Mouse (Mus musculus): ENCODE measurements at regions not wholly inside any gene's neighbourhood (a gene's known extent, or its start where the extent isn't known, plus 50 kb on each side); places are given as distances from the start of the nearest gene placed in this dataset.

GRCm38 (mm10) chr6:51263595-51263994, 168.9 kb upstream of the Nfe2l3 start:
- DNase-seq (ENCODE audit: extremely low read depth, insufficient read length, low spot score): no peak

DNA sequence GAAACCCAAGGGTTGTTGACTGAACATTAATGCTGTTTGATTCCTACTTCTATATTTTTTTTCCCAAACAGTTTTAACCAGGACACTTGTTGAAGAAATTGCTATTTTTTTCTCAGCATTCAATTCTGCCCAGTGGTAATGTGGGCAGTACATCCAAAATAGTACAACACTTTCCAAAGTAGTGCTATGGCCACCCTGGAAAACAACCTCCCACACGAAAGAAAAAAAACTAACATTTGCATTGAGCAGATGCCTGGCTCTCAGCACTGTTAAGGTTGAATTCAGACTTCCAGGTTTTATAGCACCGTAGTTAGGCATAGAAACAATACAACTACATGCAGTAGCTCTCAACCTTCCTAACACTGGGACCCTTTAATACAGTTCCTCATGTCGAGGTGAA, 167.1 kb upstream of the Nfe2l3 start:
- no peak for DNase-seq (ENCODE audit: extremely low read depth, insufficient read length, low spot score)

- no peak for DNase-seq (ENCODE audit: extremely low read depth, insufficient read length, low spot score)
Measured at GRCm38 (mm10) chr6:51266721-51267120, 165.7 kb upstream of the Nfe2l3 start.

- DNase-seq (ENCODE audit: extremely low read depth, insufficient read length, low spot score): no peak
Measured at GRCm38 (mm10) chr6:51267888-51268287, 164.6 kb upstream of the Nfe2l3 start.

DNA sequence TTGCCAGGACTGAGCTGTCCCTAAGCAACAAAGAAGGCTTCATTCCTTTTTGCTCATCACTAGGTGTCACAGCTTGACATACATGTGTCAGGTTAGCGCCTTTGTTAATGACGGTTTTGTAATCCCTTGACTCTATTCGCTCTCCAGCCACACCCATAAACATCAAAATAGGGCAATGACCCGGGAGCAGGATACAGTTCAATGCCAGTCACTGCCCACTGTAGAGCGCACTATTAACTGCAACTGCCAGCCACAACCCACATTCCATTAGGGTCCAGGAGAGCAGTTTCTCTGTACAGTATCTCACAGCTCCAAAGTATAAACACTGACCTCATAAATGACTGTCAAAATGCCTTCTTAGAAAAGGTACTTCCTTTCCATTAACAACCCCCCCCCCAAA, 163.5 kb upstream of the Nfe2l3 start:
- no peak for DNase-seq (ENCODE audit: extremely low read depth, insufficient read length, low spot score)

DNA sequence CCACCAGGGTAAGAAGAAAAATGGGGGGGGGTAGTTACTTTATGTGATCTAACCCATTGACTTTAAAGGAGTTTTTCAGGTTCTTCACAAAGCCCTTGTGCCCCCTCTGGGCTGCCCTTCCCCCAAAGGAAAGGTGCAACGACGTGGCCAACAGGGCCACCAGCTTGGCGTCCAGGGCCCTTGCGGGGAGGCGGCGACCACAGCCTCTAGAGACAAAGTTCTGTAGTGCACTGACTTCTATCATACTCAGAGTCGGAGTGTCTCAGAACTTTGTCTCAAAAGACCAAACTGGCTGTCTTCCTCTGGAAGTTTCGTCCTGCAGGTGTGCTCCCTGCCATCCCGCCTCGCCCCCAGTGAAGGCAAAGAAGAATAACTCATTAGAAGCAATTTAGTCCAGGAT, 162.9 kb upstream of the Nfe2l3 start:
- peak; percentile 12 for DNase-seq (ENCODE audit: extremely low read depth, insufficient read length, low spot score)

DNA sequence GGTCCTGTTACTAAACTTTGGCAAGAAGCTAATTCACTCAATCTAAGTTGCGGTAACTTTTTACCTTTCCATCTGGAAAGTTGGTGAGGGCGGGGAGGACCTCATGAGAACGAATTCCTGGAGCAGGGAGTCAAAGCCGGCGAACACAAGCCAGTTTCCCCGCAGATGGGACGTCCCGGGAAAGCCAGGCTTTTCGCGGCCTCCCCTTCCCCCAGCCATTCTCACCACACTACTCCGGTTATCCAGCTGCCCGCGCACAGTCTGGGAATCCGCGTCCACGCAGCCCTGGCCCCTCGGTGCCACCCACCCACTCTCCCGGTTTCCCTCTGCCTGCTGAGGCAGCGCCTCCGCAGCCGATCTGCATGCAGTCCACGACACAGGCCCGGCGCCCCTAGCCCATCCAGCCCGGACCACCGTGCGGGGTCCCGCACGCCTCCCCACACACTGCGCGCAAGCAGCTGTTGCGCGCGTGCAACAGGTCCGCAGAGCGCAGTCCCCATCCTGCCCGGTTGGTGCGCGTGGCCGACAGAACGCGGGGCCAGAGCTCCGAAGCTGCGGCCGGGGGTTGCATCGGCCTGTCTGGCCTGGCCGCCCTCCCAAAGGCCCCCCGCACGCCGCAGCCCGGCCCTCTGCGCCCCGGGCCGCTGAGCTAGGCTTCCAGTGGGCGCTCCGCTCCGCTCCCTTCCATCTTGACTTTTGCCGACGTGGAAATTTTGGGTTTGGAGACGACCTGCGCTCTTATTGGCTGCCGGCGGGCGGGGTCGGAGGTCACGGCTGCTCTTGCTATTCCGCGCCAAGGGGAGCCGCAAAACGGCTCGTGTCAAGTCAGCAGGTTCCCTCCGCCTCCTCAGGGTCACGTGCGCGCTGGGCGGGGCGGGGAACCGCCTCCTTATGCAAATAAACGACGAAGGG, 162.0 kb upstream of the Nfe2l3 start:
- peak; percentile 81 for DNase-seq (ENCODE audit: extremely low read depth, insufficient read length, low spot score)

DNA sequence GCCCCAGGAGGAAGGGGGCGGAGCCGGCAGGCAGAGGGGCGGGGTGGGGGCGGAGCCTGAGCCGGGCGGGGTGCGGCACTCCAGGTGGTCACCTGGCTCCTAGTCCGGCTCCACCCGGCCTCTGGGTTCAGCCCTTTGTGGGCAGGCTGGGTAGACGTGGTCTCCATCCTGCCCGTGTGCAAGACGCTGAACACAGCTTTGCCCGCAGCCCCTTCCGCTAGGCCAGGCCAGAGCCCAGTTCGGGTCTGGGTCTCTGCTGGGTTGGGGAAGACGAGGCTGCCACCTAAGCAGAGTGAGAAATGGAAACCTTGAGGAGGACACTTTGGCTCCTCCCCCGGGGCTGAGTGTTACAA, 161.4 kb upstream of the Nfe2l3 start:
- no peak for DNase-seq (ENCODE audit: extremely low read depth, insufficient read length, low spot score)

DNA sequence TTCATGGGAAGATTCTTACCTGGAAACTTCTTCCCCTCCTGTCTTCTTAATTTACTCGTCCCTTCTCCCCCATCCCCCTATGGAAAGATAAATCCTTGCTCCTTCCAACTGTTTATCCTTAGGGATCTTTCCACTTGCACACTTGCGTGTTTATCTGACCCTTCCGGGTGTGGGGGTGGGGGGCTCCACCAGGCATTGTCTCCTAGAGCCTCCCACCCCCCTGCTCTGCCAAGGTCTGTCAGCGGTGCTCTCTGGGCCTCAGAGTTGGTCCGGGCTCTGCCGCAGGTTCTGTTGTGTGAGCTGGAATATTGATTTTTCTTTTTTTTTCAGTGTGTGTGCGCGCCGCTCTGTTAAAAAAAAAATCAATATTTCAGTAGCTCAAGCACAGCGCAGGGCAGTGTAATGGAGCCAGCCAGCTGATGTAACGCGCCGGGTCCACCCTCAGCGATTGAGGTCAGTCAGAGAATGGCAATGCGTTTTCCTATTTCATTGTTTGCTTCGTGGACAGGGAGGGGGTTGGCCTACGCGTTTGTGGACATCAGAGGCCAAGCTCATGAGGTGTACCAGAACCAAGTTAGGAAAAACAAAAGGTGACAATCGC, 160.2 kb upstream of the Nfe2l3 start:
- DNase-seq (ENCODE audit: extremely low read depth, insufficient read length, low spot score): no peak

DNA sequence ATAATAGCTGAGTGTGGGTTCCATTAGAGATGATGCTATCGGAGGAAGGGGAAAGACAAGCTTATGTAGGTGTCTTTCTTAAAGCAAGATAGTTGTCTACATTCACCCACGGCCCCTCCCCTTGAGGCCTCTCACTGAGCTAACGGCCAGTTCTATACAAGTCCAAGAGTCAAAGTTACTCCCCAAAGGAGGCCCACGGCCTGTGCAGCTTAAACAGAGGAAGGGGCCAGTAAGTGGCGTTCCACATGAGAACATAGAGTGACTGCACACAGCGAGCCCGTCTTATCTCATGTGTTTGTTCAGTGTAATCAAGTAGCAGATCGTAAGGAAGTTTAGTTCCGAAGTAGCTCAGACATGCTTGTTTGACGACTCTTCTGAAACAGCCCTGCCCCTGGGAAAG, 153.0 kb upstream of the Nfe2l3 start:
- no peak for DNase-seq (ENCODE audit: extremely low read depth, insufficient read length, low spot score)

GRCm38 (mm10) chr6:51280231-51280630, 152.2 kb upstream of the Nfe2l3 start:
- DNase-seq (ENCODE audit: extremely low read depth, insufficient read length, low spot score): no peak

DNA sequence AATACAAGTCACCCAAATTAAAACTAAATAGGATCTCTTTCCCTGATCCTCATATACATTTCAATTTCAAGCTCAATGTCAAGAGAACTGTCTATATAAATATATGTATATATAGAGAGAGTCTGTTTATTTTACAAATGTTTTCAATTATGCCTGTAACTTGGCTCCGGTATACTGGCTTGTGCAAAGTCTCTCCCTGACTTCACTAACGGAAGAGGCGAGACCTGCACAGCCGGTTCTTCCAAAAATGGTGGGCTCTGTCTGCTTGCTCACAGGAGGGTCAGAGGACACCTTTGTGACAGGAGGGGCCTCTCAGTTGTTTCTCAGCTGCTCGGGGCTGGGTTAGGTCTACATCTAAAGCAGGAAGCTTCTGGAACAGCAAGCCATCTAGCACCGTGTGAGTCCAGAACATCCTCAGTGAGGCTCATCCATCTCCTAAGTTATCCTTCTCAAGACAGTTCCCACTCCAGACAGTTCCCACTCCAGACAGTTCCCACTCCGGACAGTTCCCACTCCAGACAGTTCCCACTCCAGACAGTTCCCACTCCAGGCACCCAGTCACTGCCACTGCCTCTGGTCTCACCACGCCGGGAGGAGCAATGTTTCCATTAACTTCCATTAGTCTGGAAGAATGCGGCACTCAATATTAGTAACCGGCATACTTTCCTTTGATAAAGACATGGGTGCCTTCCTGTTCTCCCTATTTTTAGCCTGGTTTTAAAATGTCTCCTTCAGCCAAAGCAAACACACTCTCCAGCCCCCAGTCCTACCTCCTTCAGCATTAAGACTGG, 148.4 kb upstream of the Nfe2l3 start:
- no peak for DNase-seq (ENCODE audit: extremely low read depth, insufficient read length, low spot score)

DNA sequence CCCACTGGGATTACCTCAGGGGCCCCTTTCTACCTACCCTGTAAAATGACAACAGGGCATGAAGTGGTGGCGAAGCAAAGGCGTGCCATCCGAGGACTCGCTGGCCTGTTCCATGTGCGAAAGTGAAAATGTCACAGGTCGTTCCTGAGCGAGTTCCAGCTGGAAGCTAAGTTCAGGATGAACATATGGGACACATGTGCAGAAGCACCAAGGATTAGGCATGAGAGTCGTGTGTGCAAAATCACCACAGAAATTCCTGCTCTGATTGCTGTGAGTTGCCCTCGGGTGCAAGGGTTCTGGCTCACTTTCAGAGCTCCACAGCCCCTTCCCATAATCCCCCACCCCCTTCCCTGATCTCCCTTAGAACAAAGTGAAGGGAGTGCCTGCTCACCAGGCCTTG, 147.6 kb upstream of the Nfe2l3 start:
- no peak for DNase-seq (ENCODE audit: extremely low read depth, insufficient read length, low spot score)

GRCm38 (mm10) chr6:51286836-51287235, 145.6 kb upstream of the Nfe2l3 start:
- no peak for DNase-seq (ENCODE audit: extremely low read depth, insufficient read length, low spot score)

GRCm38 (mm10) chr6:51287383-51287782, 145.1 kb upstream of the Nfe2l3 start:
- DNase-seq (ENCODE audit: extremely low read depth, insufficient read length, low spot score): no peak

DNA sequence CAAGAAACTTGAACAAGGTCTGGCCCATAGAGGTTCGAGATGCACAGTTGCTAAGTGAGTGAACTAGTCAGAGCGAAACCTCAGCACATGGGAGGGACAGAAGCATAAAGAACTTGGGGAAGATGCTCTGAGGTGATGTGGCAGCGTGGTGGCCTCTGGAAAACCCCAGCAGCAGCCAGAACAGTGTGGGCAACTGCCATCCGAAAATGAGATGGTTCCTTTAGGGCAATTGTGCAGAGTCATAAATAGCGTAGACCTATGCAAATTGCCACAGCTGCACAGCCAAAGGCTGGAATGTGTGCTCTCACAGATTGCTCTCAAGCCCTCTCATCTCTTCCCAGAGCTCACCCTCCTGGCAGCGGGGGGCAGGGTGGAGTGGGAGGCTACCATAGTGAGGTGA, 144.7 kb upstream of the Nfe2l3 start:
- no peak for DNase-seq (ENCODE audit: extremely low read depth, insufficient read length, low spot score)

DNA sequence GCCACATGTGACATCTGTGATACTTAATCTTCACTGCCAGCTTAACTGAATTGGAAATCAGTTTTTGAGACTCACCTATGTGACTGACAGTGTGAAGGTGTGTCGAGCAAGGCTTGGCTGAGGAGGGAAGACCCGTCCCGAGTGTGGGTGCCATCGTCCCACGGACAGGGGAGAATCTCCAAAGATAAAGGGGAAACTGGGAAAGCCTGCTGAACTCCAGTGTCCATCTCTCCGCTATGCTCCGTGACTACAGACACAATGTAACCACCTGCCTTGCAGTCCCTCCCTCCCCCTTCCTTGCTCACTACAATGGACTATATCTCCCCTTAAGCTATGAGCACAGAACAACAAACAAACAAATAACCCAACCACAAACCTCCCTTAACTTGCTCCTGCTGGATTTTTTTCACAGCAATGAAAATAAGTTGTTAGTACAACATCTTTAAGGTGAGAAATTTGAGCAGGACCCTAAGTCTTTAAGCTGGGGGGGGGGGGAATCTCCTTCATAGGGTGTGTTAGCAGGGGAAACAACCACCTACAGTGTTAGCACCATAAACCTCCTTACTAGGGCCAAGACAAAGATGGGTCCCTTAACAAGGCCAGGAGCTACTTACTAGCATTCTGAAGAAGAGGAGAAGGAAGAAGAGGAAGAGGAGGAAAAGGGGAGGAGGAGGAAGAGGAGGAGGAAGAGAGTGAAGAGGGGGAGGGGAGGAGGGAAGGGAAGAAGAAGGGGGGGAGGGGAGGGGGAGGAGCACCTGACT, 144.0 kb upstream of the Nfe2l3 start:
- no peak for DNase-seq (ENCODE audit: extremely low read depth, insufficient read length, low spot score)

DNA sequence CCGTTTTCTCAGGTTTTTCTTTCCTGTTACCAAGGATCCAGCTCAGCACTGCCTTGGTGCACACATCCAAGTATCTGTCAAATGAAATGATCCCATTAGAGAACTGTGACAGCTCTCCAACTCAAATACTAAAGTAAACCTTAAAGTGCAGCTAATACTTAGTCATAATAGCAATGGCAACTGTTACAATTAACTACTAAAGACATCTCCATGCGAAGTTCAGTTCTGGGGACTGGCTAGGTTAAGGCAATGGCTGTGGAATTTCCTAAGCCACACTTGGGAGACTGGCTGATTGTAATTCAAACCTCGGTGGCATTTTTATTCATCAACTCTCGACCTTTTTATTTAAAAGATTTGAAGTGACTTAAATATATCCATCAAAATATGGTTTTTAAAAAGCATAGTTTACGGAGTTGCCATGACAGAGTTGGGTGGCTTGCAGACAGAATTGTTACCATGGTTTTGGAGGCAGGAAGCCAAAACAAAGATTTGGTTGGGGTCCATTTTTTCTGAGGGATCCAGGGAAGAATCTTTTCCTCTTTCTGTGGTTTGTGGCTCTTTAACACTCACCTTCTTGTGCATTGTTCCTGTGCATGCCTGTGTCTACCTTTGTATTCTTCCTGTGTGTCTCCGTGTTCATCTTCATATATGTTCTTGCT, 143.3 kb upstream of the Nfe2l3 start:
- DNase-seq (ENCODE audit: extremely low read depth, insufficient read length, low spot score): no peak

GRCm38 (mm10) chr6:51300694-51301417, 131.6 kb upstream of the Nfe2l3 start:
- no peak for DNase-seq (ENCODE audit: extremely low read depth, insufficient read length, low spot score)

GRCm38 (mm10) chr6:51301831-51302230, 130.6 kb upstream of the Nfe2l3 start:
- DNase-seq (ENCODE audit: extremely low read depth, insufficient read length, low spot score): no peak
